27 mouse cellular contexts compared by ENCODE assay signal in the genomic region with DNA sequence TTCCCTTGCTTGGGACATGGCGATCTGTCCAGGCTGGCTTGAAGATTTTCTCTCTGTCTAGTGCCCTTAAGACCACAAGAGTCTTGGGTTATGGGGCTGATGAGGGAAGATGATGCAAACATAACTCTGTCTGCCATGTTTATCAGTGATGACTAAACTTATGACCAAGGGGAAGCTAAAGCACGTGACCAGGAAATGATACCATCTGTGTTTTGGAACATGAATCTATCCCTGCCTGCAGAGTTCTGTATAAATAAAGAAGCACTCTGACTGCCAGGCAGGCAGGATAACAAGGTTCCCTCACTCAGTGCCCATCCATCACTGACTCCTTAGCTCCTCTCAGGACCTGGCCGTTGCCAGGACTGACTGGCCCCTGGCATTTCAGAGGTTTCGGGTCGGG.
A peak's percentile ranks its signal among the peaks of the same experiment; 100 is the strongest.
DNase-seq lines count a peak whose midpoint lies in the region; ATAC-seq and TF ChIP-seq lines count a peak whose summit lies in the region.
"Had no signal": no experiment of that assay in that cellular context is flagged by ENCODE, and none has a peak within 500 bp of the region (broad histone marks: within the 10 kb centered on the region; RNA-seq: fewer than 3 reads in every experiment).

No protein-coding gene starts in this region.

- H3K9ac ChIP-seq in lung, embryonic 14.5 days, result no peak overlapping the region
- H3K9ac ChIP-seq: embryonic facial prominence, embryonic 15.5 days; forebrain, embryonic 12.5 days; limb, embryonic 13.5 days; liver, embryonic 13.5 days; neural tube, embryonic 12.5 days had no signal

- H3K9me3 ChIP-seq in lung, embryonic 14.5 days (ENCODE audit: low read depth, low read length), result no peaks in the 10 kb centered on the region
- H3K9me3 ChIP-seq: embryonic facial prominence, embryonic 10.5 days; embryonic facial prominence, embryonic 15.5 days; forebrain, embryonic 12.5 days; hindbrain, embryonic 10.5 days; limb, embryonic 13.5 days; liver, embryonic 13.5 days; neural tube, embryonic 12.5 days had no signal

- H3K4me1 ChIP-seq in lung, embryonic 14.5 days (ENCODE audit: insufficient read depth), result no peaks in the 10 kb centered on the region
- H3K4me1 ChIP-seq: embryonic facial prominence, embryonic 15.5 days; forebrain, embryonic 12.5 days; hindbrain, embryonic 10.5 days; limb, embryonic 13.5 days; liver, embryonic 13.5 days; neural tube, embryonic 12.5 days had no signal

- no peak for TF ChIP-seq POLR2A in myocyte (IDR thresholded peaks at IDR 0.05; ENCODE audit: insufficient read length, low read depth)

- H3K4me2 ChIP-seq in lung, embryonic 14.5 days, result no peak overlapping the region
- no peak overlapping the region for H3K4me2 ChIP-seq in myocyte (ENCODE audit: low read depth)
- H3K4me2 ChIP-seq: embryonic facial prominence, embryonic 15.5 days; forebrain, embryonic 12.5 days; limb, embryonic 13.5 days; liver, embryonic 13.5 days; midbrain, embryonic 11.5 days; neural tube, embryonic 12.5 days had no signal

- H3ac ChIP-seq in C2C12 (ENCODE audit: control insufficient read depth, insufficient read length, low read depth) (no peak overlapping the region), myocyte (ENCODE audit: control insufficient read depth, insufficient read length) (no peak overlapping the region)

- H3K27ac ChIP-seq in lung, embryonic 14.5 days (ENCODE audit: low read depth), result no peak overlapping the region
- H3K27ac ChIP-seq: embryonic facial prominence, embryonic 10.5 days; embryonic facial prominence, embryonic 15.5 days; forebrain, embryonic 12.5 days; hindbrain, embryonic 10.5 days; hindbrain, postnatal 0 days; limb, embryonic 13.5 days; liver, embryonic 13.5 days; neural tube, embryonic 12.5 days had no signal

- no peaks in the 10 kb centered on the region for H3K79me2 ChIP-seq in C2C12 (ENCODE audit: control insufficient read depth, insufficient read depth)
- no peaks in the 10 kb centered on the region for H3K79me2 ChIP-seq in myocyte (ENCODE audit: control insufficient read depth, insufficient read depth)

- ATAC-seq in lung, embryonic 14.5 days (ENCODE audit: insufficient read depth), result no peak
- peak; percentile 36; the same call in 1 of the 2 replicates for ATAC-seq in common myeloid progenitor, adult 5-6 weeks (replicated peaks; ENCODE audit: low read depth, poor library complexity, severe bottlenecking)
- ATAC-seq: hindbrain, postnatal 0 days; intestine, postnatal 0 days; midbrain, embryonic 16.5 days had no signal

- no peaks in the 10 kb centered on the region for H3K36me3 ChIP-seq in lung, embryonic 14.5 days (ENCODE audit: insufficient read depth)
- no peaks in the 10 kb centered on the region for H3K36me3 ChIP-seq in C2C12 (ENCODE audit: control insufficient read depth, insufficient read depth)
- no peaks in the 10 kb centered on the region for H3K36me3 ChIP-seq in myocyte (ENCODE audit: control insufficient read depth, insufficient read depth)
- H3K36me3 ChIP-seq: embryonic facial prominence, embryonic 10.5 days; embryonic facial prominence, embryonic 15.5 days; forebrain, embryonic 12.5 days; hindbrain, embryonic 10.5 days; limb, embryonic 13.5 days; liver, embryonic 13.5 days; neural tube, embryonic 12.5 days had no signal

- peak; percentile 12 for DNase-seq in lung, embryonic 14.5 days
- DNase-seq in lung, postnatal 4 days, result no peak
- no peak for DNase-seq in kidney, adult 11 months
- DNase-seq in frontal cortex, adult 2 months (ENCODE audit: extremely low spot score in 1 of 2, low spot score in 1 of 2), result no peak
- DNase-seq: adrenal gland, postnatal 36 days; cerebellum, adult 18-20 months; cerebellum, postnatal 10 days; gastrocnemius, postnatal 36 days; heart, postnatal 14 days; kidney, postnatal 25 days; liver, embryonic 13.5 days; right cerebral cortex, adult 18-20 months; spleen, adult 18-20 months; thymus, postnatal 14 days had no signal

- TF ChIP-seq CTCF in lung, embryonic 14.5 days (IDR thresholded peaks at IDR 0.05; ENCODE audit: low read depth), result no peak
- no peak for TF ChIP-seq CTCF in C2C12 (IDR thresholded peaks at IDR 0.05; ENCODE audit: control insufficient read depth, insufficient read depth, insufficient read length)

- 41% methylated on average over 5 of the region's 5 CpGs for WGBS in lung, embryonic 14.5 days

- H3K4me3 ChIP-seq in lung, embryonic 14.5 days (ENCODE audit: low read depth, low read length), result no peak overlapping the region
- no peak overlapping the region for H3K4me3 ChIP-seq in C2C12 (ENCODE audit: insufficient read depth, poor library complexity, severe bottlenecking)
- H3K4me3 ChIP-seq in myocyte, result no peak overlapping the region
- H3K4me3 ChIP-seq: embryonic facial prominence, embryonic 10.5 days; embryonic facial prominence, embryonic 15.5 days; forebrain, embryonic 12.5 days; hindbrain, embryonic 10.5 days; limb, embryonic 13.5 days; liver, embryonic 13.5 days; neural tube, embryonic 12.5 days had no signal

- no peaks in the 10 kb centered on the region for H3K79me3 ChIP-seq in C2C12 (ENCODE audit: low read depth)

- no peaks in the 10 kb centered on the region for H3K27me3 ChIP-seq in lung, embryonic 14.5 days (ENCODE audit: insufficient read depth, low read length)
- no peaks in the 10 kb centered on the region for H3K27me3 ChIP-seq in C2C12 (ENCODE audit: control insufficient read depth, insufficient read depth, insufficient read length)
- no peaks in the 10 kb centered on the region for H3K27me3 ChIP-seq in myocyte (ENCODE audit: control insufficient read depth, insufficient read depth, insufficient read length)
- H3K27me3 ChIP-seq: embryonic facial prominence, embryonic 15.5 days; forebrain, embryonic 12.5 days; limb, embryonic 13.5 days; liver, embryonic 13.5 days; neural tube, embryonic 12.5 days had no signal

TF ChIP-seq in C2C12, 6 proteins besides CTCF, POLR2A, EP300 and RAD21:
- TF ChIP-seq CEBPB (IDR thresholded peaks at IDR 0.05; ENCODE audit: low read depth), result no peak
- TF ChIP-seq MAX (IDR thresholded peaks at IDR 0.05), result no peak
- peak; percentile 76 for TF ChIP-seq USF1 (IDR thresholded peaks at IDR 0.05; ENCODE audit: low read depth)
- no peak for TF ChIP-seq FOSL1 (IDR thresholded peaks at IDR 0.05; ENCODE audit: insufficient read depth, low read length, poor library complexity, severe bottlenecking)
- TF ChIP-seq MYOD1 (IDR thresholded peaks at IDR 0.05; ENCODE audit: control insufficient read depth, insufficient read length, low read depth), result no peak
- TF ChIP-seq MYOG (IDR thresholded peaks at IDR 0.05; ENCODE audit: control insufficient read depth, extremely low read depth, insufficient read length), result no peak

TF ChIP-seq in myocyte, 11 proteins besides CTCF, POLR2A, EP300 and RAD21:
- no peak for TF ChIP-seq TCF12 (IDR thresholded peaks at IDR 0.05; ENCODE audit: insufficient read depth, poor library complexity, severe bottlenecking)
- peak; percentile 63 for TF ChIP-seq USF1 (IDR thresholded peaks at IDR 0.05; ENCODE audit: low read depth)
